Mouse (Mus musculus) ES-E14 (cell line): Measurements from ENCODE around the gene Hist2h3b.

ENCODE experiments used
- CHD2 ChIP-seq: IDR thresholded peaks from 2 replicates; pipeline ENCODE4 v1.6.1; 2014; ENCODE audit warnings: mild to moderate bottlenecking, low read depth, low read length, inconsistent platforms
- MAFK ChIP-seq: IDR thresholded peaks from 2 replicates; pipeline ENCODE4 v1.6.1; 2014; ENCODE audit warnings: mild to moderate bottlenecking, low read depth, low read length, inconsistent platforms; ENCODE audit not compliant: insufficient read depth
- ZNF384 ChIP-seq: IDR thresholded peaks from 2 replicates; pipeline ENCODE4 v1.6.1; 2012; ENCODE audit warnings: low read depth, low read length, inconsistent platforms

DNA sequence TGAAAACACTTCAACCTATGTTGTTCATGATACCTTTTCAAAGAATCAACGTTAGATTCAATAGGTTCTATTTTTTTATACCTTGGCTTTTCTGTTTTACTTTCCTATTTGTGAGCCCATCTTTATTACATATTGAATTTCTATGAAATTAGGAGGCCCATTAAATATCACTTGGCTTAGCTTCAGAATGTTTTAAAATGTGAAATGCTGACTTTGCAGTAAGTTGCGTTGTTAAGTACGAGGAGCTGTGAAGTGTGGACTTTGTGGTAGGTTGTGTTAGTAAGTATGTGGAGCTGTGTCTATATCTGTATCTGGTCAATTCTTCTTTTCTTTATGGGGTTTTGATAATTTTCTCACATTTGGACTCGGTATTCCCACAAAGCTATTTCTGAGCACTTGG, 29.9 kb downstream of the Hist2h3b start:
- no peak for TF ChIP-seq ZNF384
- TF ChIP-seq MAFK = peak; percentile 63
- TF ChIP-seq CHD2 = no peak
